Mouse (Mus musculus) hindbrain, embryonic 16.5 days (tissue): ENCODE measurements around the gene Diaph3. TPM values are rescaled to one million over a fixed set of nuclear protein-coding genes. Genes with fewer than 3 reads are reported as not detected.

Experiments
- ATAC-seq: fragments of 200-750 bp; cut with Nextera tagmentation; 2 replicates; pipeline ENCODE4 v1.8.0; 2017; ENCODE audit warnings: moderate TSS enrichment, moderate library complexity
- H3K27ac ChIP-seq: fragments of 300-500 bp; sonication (generic); 2 replicates; pipeline ENCODE4 v1.5.1; 2014; ENCODE audit warnings: low read depth, mild to moderate bottlenecking, control low read depth, low read length, moderate library complexity
- H3K27me3 ChIP-seq: fragments of 300-500 bp; sonication (generic); replicated peaks from 2 replicates; pipeline ENCODE4 v1.6.1; 2014; ENCODE audit warnings: low read length; ENCODE audit not compliant: control insufficient read depth, insufficient read depth
- H3K36me3 ChIP-seq: fragments of 300-500 bp; sonication (generic); 2 replicates; pipeline ENCODE4 v1.6.1; 2014; ENCODE audit warnings: mild to moderate bottlenecking, low read length, moderate library complexity, mixed read lengths; ENCODE audit not compliant: control insufficient read depth, insufficient read depth
- H3K4me1 ChIP-seq: fragments of 300-500 bp; sonication (generic); 2 replicates; pipeline ENCODE4 v1.6.1; 2014; ENCODE audit warnings: low read depth, low read length; ENCODE audit not compliant: control insufficient read depth, insufficient read depth
- H3K4me2 ChIP-seq: fragments of 300-500 bp; sonication (generic); 2 replicates; pipeline ENCODE4 v1.6.1; 2014; ENCODE audit warnings: mild to moderate bottlenecking, low read length, control low read depth, moderate library complexity
- H3K4me3 ChIP-seq: fragments of 300-500 bp; sonication (generic); 2 replicates; pipeline ENCODE4 v1.5.1; 2014; ENCODE audit warnings: mild to moderate bottlenecking, low read length, control low read depth, moderate library complexity
- H3K9ac ChIP-seq: fragments of 300-500 bp; sonication (generic); 2 replicates; pipeline ENCODE4 v1.6.1; 2014; ENCODE audit warnings: low read depth, mild to moderate bottlenecking, control low read depth, low read length, moderate library complexity
- H3K9me3 ChIP-seq: fragments of 300-500 bp; sonication (generic); 2 replicates; pipeline ENCODE4 v1.6.1; 2014; ENCODE audit warnings: mild to moderate bottlenecking, low read length, moderate library complexity; ENCODE audit not compliant: control insufficient read depth
- WGBS: fragments of 180-500 bp; shearing (Covaris S2); extraction: QIAGEN DNeasy Blood & Tissue Kit; methylation state at CpG from one replicate; pipeline ENCODE4 v1.1.7; 2014; 5-methylcytosine and 5-hydroxymethylcytosine counted together
- polyA plus RNA-seq: library from polyadenylated mRNA; unstranded; fragments of >200 nt; fragmentation: Nextera tagmentation; extraction: Ambion mirVana; gene quantifications from 2 replicates; pipeline ENCODE4 v1.2.1, GENCODE M21; 2015

Gene Diaph3
- polyA plus RNA-seq, 1 experiment from 2014 or later = 4.1 TPM

DNA sequence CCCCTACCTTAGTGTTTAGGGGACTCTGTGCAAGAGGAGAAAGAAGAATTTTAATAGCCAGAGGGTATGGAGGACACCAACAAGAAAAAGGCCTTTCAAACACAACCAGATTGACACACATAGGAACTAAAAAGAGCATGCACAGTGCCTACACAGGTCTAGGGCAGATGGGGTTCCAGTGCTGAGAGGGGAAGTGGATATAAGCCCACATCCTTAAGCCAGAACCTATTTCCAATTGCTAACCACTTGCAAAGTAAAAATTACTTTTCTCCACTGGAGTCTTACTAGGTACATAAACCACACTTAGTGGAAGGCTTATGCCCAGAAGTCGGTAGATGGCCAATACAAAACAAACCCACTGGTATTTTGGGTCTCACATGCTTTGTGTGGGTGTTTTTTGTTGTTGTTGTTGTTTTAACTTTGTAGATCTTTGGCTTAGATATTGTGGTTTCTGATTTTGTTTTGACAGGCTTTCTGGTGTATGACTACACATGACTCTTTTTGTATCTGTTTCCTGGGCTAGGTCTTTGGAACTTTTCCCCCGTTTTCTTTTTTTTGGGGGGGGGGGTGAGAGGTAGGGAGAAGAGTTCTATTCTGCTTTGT is 426.8 kb downstream of the Diaph3 start:
- no peaks in the 10 kb centered on the region for H3K36me3 ChIP-seq
- no peak for ATAC-seq
- H3K4me1 ChIP-seq = no peaks in the 10 kb centered on the region
- no peak overlapping the region for H3K4me2 ChIP-seq
- WGBS = 88% methylated on average over 2 of the region's 2 CpGs
- H3K27me3 ChIP-seq = no peaks in the 10 kb centered on the region
- no peak overlapping the region for H3K4me3 ChIP-seq
- H3K9me3 ChIP-seq = no peaks in the 10 kb centered on the region
- no peak overlapping the region for H3K27ac ChIP-seq
- no peak overlapping the region for H3K9ac ChIP-seq

DNA sequence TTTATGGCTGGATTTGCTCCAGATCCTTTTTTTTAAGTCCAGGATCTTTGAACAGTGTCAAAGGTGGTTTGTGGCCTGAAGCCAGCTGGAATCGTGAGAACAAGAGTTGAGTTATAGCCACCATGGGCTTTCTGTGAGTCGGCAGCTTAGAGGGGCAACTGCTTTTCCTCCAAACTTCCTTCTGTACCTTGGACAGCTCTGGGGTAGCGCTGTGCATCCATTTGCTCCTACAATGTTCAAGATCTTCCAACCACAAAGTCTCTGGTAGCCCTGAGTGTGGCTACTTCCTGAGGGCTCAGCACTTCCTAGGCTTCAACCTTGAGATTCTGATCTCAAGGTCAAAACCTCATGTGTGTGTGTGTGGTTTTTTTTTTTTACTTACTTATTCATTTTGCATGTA is 437.0 kb downstream of the Diaph3 start:
- 70% methylated on average over 3 of the region's 3 CpGs for WGBS
- no peaks in the 10 kb centered on the region for H3K36me3 ChIP-seq

DNA sequence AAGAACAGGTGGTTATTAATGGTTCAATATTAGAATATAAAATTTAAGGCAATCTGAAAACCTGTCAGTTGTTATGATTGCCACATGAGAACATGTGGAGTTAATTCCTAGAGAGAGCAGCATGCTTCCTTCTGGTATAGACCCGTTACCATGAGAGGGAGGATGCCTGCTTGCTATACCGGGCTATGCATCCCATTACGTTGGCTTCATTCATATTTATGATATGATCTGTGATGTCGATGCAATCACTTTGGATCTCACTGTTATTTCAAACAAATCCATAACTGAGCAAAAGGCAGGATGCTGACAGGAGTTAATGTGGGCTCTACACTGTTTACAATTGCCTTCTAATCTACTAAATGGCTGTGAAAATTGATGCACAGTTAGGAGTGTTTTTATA is 439.9 kb downstream of the Diaph3 start:
- Histone ChIP-seq H3K4me1 (no peaks in the 10 kb centered on the region), H3K4me3 (no peak overlapping the region), H3K9ac (no peak overlapping the region), H3K27ac (no peak overlapping the region), H3K4me2 (no peak overlapping the region), H3K36me3 (no peaks in the 10 kb centered on the region), H3K27me3 (no peaks in the 10 kb centered on the region), H3K9me3 (no peaks in the 10 kb centered on the region)
- WGBS = 67% methylated on average over 4 of the region's 4 CpGs
- no peak for ATAC-seq

More for the DNA sequence above, 437.0 kb downstream of the Diaph3 start:
- Histone ChIP-seq H3K27me3 (no peaks in the 10 kb centered on the region), H3K9ac (no peak overlapping the region), H3K4me2 (no peak overlapping the region), H3K4me1 (no peaks in the 10 kb centered on the region), H3K9me3 (no peaks in the 10 kb centered on the region), H3K27ac (no peak overlapping the region), H3K4me3 (no peak overlapping the region)
- no peak for ATAC-seq

DNA sequence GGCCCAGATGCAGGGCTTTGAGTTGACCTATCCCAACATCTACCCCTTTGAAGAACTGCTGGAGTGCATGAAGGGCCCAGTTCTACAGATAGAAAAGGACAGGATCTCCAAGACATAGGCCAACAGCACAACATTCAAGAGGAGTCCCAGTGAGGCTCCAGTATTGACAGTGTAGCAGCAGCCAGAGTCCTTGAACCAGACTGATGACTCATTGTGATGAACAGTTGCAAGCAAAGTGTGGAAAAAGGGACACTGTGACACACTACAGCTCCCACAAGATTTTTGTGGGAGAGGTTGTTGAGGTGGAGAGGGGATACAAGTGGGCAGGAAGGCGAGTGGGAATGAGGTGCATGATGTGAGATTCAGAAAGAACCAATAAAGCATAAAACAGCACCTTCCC is 443.1 kb downstream of the Diaph3 start:
- no peaks in the 10 kb centered on the region for H3K9me3 ChIP-seq
- no peak overlapping the region for H3K9ac ChIP-seq
- WGBS = 81% methylated on average over 1 of the region's 1 CpGs
- no peak overlapping the region for H3K27ac ChIP-seq
- no peak for ATAC-seq
- no peaks in the 10 kb centered on the region for H3K27me3 ChIP-seq
- H3K4me2 ChIP-seq = no peak overlapping the region
- H3K36me3 ChIP-seq = no peaks in the 10 kb centered on the region
- no peaks in the 10 kb centered on the region for H3K4me1 ChIP-seq
- H3K4me3 ChIP-seq = no peak overlapping the region

DNA sequence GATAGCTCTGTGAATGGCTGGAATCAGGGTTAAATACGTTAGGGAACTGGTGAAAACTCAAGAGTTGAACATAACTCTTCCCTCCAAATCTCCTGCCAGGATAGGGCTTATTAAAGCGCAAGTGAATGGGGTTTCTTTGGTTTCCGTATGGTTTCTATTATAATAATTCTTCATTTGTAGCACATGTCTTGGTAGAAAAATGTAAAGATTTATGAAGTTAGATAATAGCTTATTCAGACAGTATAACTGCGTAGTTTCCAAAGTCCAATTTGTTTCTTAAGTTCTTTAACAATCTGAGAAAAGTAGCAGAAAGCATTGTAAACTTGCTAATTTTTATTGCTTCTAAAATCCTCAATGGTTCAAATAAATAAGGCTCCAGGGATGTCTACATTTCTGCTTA is 448.3 kb downstream of the Diaph3 start:
- Histone ChIP-seq H3K27ac (no peak overlapping the region), H3K4me2 (no peak overlapping the region), H3K27me3 (no peaks in the 10 kb centered on the region), H3K4me3 (no peak overlapping the region), H3K36me3 (no peaks in the 10 kb centered on the region), H3K9ac (no peak overlapping the region), H3K9me3 (no peaks in the 10 kb centered on the region), H3K4me1 (no peaks in the 10 kb centered on the region)
- 74% methylated on average over 4 of the region's 4 CpGs for WGBS
- ATAC-seq = no peak

DNA sequence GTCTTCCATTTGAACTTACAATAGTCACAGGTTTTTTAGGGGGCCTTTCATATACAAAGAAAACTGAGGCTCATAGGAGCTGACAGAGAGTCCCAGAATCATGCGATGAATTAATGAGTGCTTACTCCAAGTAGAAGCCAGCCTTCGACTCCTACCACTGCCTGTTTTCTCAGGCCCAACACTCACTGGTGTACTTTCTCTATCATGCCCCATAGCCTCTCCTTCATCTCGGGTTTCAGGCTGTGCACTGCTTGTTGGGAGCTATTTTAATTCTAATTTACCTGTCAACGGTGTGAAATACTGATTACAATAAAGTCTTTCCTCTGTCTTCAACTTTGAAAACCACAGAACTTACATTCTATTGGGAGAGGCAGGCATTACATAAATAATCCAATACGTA is 449.7 kb downstream of the Diaph3 start:
- Histone ChIP-seq H3K27ac (no peak overlapping the region), H3K27me3 (no peaks in the 10 kb centered on the region), H3K9ac (no peak overlapping the region), H3K4me3 (no peak overlapping the region), H3K36me3 (no peaks in the 10 kb centered on the region), H3K4me2 (no peak overlapping the region), H3K4me1 (no peaks in the 10 kb centered on the region), H3K9me3 (no peaks in the 10 kb centered on the region)
- WGBS = 60% methylated on average over 5 of the region's 5 CpGs
- ATAC-seq = no peak

DNA sequence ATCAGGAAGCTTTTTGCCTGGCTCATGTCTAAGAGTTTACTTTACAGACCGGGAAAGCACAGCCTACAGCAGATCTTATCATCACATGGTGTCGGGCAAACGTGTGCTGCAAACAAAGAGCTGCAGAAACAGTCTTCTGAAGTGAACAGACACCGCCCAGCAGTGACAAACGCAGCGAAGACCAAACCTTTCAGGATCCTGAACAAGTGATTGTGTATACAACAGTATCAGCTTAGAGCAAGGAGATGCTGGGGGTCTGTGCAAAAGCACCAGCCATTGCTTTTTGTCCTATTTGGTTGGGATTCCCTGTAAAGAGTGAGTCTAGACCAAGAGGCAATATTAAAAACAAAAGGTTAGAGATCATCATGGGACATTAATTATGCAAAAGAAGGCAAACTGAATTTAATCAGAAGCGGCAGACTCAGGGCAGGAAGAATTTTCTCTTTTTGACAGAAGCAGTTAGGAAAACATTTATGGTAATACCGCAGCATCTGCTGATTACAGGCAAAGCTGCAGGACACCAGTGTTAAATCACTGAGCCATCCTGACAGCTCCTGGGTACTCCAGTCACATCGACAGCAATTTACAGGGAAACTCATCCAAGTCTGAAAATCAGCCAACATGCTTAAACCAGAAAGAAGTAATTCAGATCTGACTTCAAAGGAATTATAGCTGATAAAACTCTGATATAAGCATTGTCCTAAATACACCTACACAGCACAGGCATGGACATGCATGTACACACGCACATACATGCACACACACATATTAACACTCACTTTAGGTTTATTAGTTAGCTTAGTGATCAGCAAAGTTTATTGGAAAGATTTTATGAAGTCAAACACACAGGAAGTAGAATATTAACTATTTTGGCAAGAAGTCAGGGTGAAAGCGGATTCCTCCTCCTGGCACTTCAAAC is 456.2 kb downstream of the Diaph3 start:
- Histone ChIP-seq H3K36me3 (no peaks in the 10 kb centered on the region), H3K27ac (peak overlapping the region; percentile 67), H3K4me2 (peak overlapping the region; percentile 38), H3K9ac (no peak overlapping the region), H3K9me3 (no peaks in the 10 kb centered on the region), H3K27me3 (no peaks in the 10 kb centered on the region), H3K4me1 (peaks cover 4% of the 10 kb centered on the region), H3K4me3 (no peak overlapping the region)
- peak; percentile 86 for ATAC-seq
- WGBS = 26% methylated on average over 11 of the region's 11 CpGs

DNA sequence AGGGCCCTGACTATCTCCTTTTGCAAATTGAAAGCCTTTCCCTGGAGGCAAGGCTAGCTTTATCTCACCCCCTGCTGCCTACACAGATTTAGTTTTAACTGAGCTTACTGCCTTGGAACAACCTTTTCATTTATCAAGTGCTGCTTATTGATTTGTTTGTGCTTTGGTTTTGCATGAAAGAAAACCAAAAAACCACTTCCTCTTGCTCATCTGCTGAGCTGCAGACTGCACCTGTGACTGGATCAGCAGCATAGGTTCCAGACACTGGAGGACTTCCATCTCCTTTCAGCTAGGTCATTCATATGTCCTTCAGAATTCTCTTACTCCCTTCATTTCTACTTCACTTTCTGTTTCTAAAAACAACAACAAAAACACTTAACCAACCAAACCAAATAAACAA is 459.1 kb downstream of the Diaph3 start:
- no peak overlapping the region for H3K4me3 ChIP-seq
- no peak overlapping the region for H3K27ac ChIP-seq
- no peak overlapping the region for H3K4me2 ChIP-seq
- H3K4me1 ChIP-seq = peaks cover 7% of the 10 kb centered on the region
- H3K9ac ChIP-seq = no peak overlapping the region
- no peak for ATAC-seq
- H3K9me3 ChIP-seq = no peaks in the 10 kb centered on the region
- no peaks in the 10 kb centered on the region for H3K27me3 ChIP-seq
- H3K36me3 ChIP-seq = no peaks in the 10 kb centered on the region

DNA sequence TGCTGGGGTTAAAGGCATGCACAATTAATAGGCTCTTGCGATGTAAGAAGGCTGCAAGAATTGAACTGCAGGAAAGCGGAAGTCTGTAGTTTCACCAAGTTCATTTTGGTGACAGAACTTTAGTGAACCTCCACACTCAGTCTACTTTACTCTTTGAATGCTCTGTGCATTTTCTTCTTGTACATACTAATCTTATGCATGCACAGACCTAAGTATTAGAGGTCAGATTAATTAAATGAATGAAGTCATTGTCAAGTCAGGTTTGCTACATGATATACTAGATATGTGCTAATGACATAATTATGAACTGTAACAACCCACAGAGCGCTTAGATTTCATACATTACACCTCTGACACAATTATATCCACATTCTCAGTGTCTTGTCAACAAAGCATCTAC is 462.0 kb downstream of the Diaph3 start:
- no peak for ATAC-seq
- Histone ChIP-seq H3K4me2 (no peak overlapping the region), H3K9me3 (no peaks in the 10 kb centered on the region), H3K4me1 (peaks cover 4% of the 10 kb centered on the region), H3K4me3 (no peak overlapping the region), H3K36me3 (no peaks in the 10 kb centered on the region), H3K9ac (no peak overlapping the region), H3K27ac (no peak overlapping the region), H3K27me3 (no peaks in the 10 kb centered on the region)
- WGBS = 92% methylated on average over 3 of the region's 3 CpGs
